Mouse (Mus musculus) CH12F3 (cell line): ENCODE results near the gene Slx1b.
"Not testable (repeated sequence)": the region's sequence is repeated elsewhere in the genome, so short reads cannot be mapped to it uniquely, and the experiment has no call there.

Experiments used
- in situ Hi-C: fragments of 300-500 bp; cut with MboI; formaldehyde crosslinking; loops from 2 replicates; pipeline ENCODE4 v1.14.3; 2020; ENCODE audit warnings: low sequenced_read_pairs

Gene Slx1b

GRCm38 (mm10) chr7:126644914-126645313, 50.7 kb downstream of the Slx1b start:
- in situ Hi-C loops: loop anchor here (5.0 kb wide), 1 partner anchor 42 kb away; no protein-coding TSS in a partner anchor

GRCm38 (mm10) chr7:126644345-126644744, 51.2 kb downstream of the Slx1b start:
- in situ Hi-C loops: no loop called here

GRCm38 (mm10) chr7:126643244-126643617, 52.4 kb downstream of the Slx1b start:
- in situ Hi-C loops: not testable (repeated sequence)

- in situ Hi-C loops: no loop called here
Measured at GRCm38 (mm10) chr7:126642545-126643243, 52.9 kb downstream of the Slx1b start.
